Mouse (Mus musculus) yolk sac, embryonic 10.5 days (tissue): ENCODE measurements around the gene Sema3f.

Source experiments
- DNase-seq: peaks from one replicate; pipeline ENCODE4 v3.0.0-alpha.2; 2017; ENCODE audit warnings: low spot score

Sema3f gene

GRCm38 (mm10) chr9:107633661-107634405 is 76.4 kb downstream of the Sema3f start:
- DNase-seq: peak; percentile 66

DNA sequence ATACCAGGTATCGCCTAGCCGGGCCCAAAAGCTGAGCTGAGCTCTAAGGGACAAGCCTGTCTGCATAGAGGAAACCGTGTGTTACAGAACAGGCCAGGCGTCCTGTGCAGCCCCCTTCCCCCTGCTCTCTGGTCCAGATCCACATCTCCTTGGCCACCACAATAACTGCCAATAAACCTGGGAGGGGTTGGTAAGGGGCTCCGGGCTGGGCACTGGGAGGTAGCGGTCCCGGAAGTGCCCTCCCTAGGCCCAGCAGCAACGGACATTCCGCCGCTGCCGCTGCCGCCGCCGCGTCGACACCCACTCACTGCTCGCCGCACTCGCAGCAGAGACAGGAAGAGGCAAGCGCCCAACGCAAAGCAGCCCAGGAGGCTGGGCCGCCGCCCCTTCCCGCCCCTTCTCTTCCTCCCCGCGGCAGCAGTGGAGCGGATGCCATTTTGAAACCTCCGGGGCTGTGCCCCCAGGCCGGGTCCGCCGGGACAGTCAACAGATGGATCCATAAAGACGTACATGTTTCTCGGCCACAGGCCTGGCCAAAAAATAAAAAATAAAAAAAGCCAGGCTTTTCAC is 77.1 kb downstream of the Sema3f start:
- peak; percentile 87 for DNase-seq

- no peak for DNase-seq
Measured at GRCm38 (mm10) chr9:107632478-107632877, 77.8 kb downstream of the Sema3f start.

DNA sequence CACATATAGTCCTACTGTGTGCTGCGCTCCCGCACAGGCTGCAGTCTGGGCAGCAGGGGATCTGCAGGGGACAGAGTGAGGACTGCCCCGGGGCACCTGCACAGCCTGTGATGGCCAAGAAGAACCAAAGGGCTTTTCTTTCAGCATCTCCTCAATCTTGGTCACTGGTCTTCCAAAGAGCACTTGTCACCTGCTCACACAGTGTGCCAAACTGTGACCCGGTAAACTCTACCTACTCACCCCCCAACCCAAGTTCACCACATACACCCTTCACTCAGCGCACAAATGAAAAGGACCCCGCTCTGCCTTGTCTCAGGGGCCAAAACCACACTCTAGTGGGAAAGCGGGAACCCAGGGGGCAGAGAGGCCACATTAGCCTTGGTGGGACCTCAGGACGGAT is 78.4 kb downstream of the Sema3f start:
- no peak for DNase-seq
